Mouse (Mus musculus) c-Kit-positive CD71-positive TER-119-negative erythroid progenitor cells, embryonic 14.5 days (primary cell): ENCODE measurements around the gene Ston2.

Source experiments
- DNase-seq: peaks from one replicate; pipeline ENCODE4 v3.0.0-alpha.2; 2013; ENCODE audit warnings: low read depth

Ston2 gene

DNA sequence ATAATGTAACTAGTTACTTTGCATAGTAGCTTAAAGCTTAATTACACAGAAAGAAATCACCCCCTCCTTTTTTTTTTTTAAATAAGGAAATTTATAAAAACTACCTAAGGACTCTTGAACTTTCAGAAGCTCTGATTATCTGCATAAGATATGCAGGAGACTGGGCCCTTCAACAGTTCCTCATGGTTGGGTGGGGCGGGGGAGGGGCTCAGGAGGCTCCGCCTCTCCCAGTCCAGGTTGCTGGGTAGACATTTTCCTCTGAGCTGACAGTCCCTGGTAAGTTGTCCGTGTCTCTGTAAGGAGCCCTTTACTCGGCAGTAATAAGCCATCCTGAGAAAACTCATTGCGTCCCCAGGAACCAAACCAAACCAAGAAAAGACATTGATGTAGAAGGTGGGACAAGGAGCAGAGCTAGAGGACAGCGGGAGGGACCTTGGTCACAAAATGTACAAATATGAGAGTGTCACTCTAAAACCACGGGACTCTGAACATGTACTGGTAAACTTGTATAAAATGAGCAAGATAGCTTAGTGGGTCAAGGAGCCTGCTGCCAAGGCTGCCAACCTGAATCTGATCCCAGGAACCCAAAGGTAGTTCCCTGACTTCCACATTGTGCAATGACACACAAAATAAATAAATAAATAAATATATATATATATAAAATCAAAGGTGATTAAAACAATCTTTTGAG lies 88.6 kb downstream of the Ston2 start:
- DNase-seq: no peak

DNA sequence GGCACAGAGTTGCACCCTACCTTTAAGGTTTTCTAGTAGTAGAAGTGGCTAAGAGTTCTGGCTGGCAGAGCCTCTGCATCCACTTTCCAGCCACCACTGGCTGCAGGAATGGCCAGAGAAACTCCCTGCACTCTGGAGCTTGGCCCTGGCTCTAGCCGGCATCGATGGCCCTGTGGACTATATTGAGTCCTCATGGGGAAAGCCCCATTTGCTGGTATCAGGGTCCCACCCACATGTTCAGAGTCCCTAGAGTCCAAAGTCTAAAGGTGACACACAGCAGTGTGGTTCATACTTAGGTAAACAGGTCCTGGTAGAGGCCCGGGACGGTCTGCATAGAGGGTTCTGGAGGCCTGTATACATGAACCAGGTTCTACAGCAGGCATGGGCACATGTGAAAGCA lies 92.0 kb downstream of the Ston2 start:
- DNase-seq: no peak

DNA sequence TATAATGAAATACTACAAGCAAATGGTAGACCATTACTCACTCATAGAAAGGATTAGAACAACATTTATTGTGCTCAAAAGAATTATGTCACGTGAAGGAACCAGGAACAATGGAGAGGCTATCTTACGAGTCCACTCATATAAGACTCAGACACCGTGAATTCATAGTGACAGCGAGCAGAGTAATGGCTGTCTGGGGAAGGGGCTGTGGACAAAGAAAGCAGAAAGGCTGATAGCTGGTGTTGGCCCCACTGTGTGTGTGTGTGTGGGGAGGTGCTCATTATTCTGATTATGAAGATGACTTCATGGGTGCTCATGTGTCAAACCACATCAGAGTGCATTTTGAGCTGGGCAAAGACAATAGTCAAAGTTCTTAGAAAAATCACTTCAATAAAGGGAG lies 92.4 kb downstream of the Ston2 start:
- DNase-seq: no peak

DNA sequence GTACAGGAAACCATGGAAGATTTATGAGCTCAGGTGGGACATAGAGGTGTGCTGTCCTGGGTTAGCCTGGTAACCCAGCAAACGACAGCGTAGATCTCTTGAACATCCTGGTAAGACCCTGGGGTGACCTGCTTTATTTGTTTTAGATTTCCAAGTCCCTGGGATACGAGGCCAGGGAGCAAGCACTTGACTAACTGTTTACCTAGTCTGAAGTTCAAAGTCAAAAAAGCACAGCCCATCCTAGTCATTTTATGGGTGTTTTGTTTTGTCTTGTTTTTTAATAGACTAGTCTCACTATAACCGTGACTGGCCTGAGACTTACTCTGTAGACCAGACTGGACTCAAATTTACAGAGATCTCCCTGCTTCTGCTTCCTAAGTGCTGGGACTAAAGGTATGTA lies 93.4 kb downstream of the Ston2 start:
- DNase-seq: no peak

DNA sequence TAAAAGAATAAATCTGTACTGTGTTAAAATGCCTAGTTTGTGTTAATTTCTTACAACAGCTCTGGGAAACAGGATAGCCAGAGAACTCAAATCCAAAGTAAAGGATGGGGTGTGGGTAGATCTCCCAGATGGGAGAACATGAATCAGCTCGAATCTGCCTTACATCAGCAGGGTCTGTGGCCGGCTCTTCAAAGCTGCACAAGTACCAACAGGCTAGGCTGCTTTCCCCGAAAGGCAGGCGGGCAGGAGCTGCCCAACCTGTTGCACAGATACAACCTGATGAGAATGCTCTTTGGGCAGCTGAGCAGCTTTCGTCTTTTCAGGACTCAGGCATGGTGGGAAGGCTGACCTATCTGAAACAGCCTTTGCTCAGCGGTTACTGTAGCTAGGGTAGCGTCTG lies 94.6 kb downstream of the Ston2 start:
- no peak for DNase-seq

DNA sequence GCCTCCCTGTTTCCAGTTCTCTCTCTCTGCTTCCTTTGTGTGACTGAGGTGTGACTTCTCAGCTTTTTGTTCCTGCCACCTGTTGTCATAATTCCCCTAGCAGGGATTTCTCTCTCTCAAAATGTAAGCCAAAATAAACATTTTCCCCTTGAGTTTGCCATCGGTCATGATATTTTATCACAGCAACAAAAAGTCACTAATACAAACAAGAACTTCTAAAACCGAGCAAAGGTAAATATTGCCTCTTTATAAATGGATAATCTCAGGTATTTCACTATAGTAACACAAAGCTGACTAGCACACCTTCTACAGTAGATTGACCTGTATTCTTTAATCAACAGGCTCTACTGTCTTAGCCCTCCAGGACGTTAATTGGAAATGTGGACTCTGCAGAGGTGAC lies 95.2 kb downstream of the Ston2 start:
- no peak for DNase-seq

DNA sequence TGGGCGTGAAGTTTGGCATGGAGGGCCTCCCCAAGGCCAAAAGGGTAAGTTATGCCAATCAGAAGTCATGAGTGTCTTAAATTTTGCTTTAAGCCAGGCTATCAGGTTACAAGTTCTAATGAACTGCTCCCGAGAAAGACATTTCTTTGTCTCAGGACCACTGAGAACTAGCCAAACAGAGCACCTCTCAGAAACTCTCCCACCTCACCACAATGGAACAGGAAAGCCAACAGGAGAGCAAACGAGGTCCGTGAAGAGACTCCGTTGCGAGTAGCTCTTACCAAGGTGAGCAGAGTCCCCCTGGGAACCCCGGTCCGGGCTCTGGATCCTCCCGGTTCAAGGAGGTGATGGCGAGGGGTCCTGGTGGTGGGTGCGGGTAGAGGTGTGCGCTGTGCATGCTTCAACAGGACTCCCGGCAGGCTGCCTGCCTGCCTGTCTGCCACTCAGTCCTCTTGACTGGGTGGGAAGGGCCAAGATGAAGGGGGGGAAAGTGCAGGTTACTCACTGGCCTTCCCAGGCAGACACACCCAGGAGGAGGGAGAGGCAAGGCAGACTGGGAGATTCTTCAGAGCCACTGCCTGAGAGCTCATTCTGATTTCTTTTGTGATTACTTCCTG lies 102.4 kb downstream of the Ston2 start:
- DNase-seq: no peak

DNA sequence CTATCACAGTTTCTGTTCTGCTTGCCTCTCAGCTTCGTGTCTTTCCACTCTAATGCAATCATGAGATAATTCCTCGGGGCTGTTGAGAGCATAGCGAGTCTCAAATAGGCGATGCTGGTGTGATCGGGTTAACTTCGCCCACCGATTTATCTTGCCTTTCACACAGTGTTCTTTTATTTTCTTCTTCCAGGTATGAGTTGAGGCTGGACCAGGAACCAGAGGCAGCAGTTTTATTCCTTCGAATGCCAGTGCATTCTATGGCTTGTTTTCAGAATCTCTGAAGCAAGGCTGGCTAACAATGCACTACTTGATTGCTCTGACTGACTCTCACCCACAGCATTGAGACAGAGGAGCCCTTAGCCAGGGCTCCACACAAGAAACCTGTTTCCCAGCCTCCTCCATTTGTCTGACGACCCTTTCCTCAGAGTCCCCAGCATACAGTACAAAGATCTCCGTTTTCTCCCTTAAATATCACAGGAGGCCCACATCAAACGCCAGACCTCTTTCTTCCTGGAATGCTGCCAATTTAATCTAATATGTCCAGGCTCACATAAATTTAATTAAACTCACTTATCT lies 103.3 kb downstream of the Ston2 start:
- no peak for DNase-seq

DNA sequence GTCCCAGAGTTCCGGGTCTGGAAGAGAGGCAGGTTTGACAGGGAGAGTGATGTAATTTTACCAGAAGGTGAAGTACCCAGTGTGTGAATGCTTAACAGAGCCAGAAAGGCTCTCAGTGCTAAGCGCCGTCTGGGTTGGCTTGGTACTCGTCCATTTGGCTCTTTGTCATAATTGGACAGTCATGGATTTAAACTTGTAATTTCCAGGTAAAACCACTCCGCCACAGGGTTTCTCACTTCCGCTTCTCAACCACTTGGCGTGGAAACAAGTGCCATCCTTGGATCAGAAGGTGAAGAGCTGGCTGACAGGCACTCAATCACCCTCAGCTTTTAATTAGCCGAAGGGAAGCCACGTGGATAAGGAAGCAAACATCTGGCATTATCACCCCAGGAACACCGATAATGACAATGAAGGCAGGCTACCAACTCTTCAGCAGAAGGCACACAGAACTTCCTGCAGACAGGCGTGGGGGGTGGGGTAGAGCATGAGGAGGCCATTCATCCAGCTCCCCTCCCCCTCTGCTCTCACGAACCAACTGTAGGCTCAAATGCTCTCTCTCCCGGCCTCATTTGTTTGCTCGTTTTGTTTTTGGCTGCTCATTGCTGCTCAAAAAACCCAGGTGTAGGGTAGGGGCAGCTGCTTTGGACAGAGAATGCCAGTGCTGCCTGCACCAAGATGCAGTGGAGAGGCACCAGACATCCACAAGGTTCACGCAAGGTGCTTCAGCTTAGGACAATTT lies 103.9 kb downstream of the Ston2 start:
- peak; percentile 29 for DNase-seq

DNA sequence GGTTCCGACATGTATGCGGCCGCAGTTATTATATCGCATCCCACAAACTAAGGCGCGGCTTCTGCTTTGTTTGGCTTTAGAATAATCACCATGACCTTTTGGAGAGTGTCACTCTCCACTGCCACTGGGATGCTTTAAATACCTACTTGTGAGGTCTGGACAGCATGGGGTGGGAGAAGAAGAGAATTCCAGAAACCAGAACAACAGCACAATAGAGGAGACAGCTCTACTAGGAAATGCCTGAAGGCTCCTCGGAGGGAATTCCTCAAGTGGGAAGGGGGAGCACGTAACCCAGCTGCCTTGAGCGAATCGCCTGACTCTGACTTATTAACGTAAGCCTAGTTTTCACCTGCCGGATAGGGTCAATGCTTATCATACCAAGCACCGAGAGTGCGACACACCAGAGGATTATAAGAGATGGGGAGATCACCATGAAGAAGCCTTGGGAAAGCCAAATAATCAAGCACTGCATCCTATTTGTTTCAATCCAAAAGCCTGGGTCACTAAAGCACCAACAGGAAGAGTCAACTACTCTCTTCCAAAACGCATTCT lies 104.6 kb downstream of the Ston2 start:
- DNase-seq: no peak

DNA sequence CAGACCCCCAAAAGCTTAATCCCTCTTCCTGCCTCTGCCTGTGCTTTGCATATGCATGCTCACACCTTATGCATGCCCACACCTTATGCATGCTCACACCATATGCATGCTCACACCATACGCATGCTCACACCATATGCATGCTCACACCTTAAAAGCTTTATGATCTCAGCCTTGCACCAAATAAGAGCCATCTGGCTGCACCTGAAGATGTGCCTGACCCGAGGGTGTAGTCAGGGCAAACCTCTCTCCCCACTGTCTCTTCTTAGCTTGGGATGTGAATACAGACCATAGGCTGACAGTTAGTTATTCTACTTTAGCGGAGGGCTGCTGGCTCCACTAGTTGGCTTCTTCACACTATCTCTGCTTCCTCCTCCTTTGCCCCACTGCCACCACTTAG lies 105.1 kb downstream of the Ston2 start:
- DNase-seq: no peak

DNA sequence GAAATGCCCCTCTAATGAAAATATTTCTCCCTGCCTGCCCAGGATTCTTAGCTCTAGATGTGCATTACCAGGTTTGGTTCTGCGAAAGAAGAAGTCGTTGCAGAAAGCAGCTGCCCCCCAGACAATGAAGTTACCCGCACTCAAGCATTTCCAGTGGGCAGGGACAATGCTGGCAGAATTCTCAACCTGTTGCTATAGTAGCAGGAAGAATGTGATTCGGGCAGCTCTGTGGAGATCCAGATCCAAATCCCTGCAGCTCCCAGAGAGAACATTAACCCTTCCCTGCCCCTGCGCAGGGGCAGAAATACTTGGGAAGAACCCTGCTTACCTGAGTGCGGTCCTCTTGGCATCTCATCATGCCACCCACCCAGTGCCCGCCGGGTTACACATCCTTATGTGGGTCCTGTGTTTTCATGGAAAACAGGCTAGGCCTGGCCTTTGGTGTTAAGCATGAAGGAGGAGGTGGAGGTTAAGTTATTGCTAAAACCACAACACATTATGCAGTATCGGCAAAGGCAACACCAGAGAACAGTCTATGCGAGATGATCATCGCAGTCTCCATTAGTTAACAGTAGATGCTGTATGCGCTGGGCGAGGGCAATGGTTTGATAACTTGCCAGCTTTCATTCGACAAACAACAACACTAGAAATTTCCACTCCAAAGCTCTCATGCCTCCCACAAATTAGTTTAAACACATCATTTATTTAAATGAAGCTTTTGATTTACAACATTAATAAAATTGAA lies 108.7 kb downstream of the Ston2 start:
- no peak for DNase-seq

DNA sequence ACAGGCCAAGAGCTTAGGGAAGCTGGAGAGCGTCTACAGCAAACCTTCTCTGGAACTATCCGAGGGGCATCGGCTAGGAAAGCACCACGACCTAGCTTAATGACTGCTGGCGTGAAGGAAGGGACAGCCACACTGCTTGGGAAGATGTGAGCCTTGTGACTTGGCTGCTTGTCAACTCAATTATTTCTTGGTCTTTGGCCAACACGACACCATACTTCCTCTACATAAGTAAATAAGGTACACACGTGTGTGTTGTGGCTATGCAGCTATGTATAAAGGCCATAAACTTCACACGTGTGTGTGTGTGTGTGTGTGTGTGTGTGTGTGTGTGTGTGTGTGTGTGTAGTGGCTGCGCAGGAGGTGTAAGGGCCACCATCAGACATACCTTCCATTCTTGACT lies 112.2 kb downstream of the Ston2 start:
- DNase-seq: no peak

DNA sequence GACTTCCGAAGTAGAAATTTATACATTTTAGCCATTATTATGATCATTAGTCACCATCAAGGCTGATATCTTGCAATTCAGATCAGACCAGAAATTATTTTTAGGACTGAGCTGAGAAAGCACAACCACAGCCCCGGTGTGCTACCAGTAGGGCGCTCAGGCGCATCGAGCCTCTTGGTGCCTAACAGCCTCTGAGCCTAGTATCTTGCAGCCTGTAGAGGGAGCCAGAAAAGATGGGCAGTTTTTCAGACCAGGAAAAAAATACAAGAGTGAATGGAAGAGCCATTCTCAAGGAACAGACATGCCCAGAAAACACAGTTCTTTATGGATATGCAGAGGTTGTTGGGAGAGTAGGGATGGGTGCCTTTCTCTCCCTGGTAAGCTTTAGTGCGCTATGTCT lies 115.0 kb downstream of the Ston2 start:
- no peak for DNase-seq

DNA sequence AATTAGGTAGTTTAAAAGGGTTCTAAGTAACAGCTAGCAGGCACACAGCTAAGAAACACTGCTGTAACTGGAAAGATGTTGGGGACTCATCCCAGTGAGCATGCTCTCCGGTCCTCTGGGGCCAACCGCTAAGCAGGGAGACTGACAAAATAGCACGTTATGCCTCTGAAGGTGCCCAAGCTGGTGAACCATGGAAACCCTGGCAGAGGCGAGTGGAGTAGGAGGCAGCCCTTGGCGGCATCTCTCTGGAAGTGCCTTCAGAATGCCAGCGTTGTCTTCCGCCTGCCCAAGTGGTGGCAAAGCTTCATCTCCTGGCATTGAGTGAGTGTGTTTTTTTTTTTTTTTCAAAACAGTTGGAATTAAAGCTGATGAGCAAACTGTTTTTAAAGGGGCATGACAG lies 115.7 kb downstream of the Ston2 start:
- no peak for DNase-seq

DNA sequence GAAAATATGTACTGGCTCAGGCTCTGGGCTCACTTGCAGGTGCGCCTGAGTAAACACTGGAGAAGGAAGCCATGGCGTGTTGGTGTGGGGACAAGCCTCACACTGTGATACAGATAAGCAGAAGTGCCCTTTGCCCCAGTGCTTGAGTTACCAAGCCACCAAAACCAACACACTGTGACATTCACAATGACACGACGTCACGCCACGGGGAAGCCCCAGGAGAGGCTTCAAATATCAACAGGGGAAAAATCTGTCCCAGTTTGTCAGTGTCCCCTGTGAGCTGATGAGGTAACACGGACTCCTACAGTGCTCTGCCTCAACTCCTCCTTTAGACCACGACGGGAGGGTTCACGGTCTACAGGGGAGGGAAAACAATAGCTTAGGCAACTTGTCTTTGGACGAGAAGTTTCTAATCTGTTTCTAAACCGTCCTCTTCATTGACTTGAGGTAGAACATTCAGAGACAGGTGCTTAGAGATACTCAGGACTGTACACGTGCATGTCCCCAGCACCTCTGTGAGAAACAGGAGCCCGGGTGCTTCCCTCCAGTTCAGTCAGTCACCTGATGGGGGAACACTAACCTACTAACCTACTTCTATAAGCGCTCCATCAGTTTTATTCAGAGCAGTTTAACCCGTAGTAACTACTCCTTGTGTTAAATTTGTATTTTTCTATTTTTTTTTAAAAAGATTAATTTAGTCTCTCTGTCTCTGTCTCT lies 119.5 kb downstream of the Ston2 start:
- no peak for DNase-seq

DNA sequence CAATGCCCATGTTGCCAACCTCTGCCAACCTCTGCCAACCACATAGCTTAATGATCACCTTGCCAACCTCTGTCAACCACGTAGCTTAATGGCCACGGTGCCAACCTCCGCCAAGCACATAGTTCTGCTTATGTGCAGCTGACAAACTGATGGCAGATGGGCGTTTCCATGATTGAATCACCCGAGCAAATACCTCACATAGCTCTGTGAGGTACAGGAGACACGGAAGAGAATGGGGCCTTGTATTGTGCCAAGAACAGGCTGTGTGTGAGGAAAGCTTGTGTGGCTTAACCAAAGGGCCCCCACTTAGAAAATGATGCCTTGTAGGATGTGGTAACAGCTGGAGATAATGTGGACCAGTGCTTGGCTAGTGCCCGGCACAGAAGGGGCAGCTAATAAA lies 120.4 kb downstream of the Ston2 start:
- DNase-seq: no peak

DNA sequence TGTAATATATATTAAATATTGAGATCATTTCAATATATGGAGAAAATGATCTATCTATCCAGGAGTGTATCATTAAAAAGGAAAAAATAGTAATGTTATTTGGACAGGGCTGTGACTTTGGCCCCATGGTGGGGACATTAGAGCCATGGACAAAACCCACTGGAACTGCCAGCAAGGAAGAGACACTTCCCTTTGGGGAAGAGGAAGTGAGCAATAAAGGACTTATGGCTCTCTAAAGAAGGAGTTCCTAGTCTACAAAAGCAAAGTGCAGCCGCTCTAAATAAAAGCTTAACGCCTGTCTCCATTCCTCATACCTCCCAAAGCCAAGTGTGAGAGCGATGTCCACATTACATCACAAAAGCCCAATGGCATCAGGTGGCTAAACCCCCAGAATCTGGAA lies 121.6 kb downstream of the Ston2 start:
- DNase-seq: no peak

DNA sequence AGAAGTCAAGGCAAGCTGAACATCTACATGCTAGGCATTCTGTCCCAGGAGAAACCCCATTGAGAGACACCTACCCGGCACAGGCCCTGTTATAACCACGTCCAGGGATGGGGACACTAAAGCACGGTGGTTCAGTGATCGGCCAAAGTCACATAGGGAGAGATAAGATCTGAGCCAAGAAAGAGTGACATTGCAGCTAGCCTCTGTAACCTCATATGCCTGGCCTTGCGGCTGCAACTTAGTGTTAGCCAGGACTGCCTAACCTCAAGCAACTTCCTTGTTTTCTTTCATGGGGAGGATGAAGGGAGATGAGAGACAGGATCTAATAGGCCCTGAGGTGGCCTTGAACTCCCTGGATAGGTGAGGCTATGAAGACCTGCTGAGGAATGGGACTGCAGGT lies 122.8 kb downstream of the Ston2 start:
- no peak for DNase-seq

DNA sequence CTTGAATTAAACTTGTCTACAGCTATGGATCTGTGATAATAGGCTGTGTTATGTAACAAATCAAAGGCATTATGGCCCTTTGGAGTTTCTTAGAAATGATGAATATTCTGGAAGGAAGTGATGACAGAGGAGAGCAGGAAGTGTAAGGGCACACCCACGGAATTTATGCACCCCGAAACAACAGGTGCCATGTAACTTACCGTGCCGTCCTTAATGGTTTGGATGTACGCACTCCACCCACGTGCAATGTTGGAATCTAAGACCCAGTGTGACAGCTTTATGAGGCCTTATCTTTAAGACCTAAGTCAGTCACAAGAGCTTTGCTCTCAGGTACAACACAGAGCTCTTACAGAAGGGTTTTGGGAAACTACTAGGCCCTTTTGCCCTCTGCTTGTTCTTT lies 124.9 kb downstream of the Ston2 start:
- no peak for DNase-seq

DNA sequence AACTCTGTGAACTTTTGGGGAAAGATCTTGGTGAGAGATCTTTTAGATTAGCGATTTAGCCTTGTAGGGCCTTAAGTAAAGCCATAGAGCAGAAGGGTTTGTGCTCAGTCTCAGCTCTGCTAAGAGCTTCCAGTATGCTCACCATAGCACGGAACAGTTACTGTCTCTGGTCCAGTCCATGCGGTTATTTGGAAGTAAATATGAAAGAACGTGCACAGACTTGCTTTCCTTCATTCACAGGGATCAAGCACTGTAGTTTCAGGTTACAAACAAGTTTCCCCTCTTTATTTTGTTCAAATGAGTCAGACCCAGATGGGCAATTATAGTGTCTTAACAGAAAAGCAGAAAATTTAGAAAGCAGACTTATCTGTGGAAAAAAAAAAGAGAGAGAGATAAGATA lies 125.3 kb downstream of the Ston2 start:
- no peak for DNase-seq
